Mouse (Mus musculus) ES-E14 (cell line): ENCODE measurements around the gene Rogdi. TPM values are rescaled to one million over a fixed set of nuclear protein-coding genes. Genes with fewer than 3 reads are reported as not detected.

ENCODE experiments used
- DNase-seq: peaks from one replicate; pipeline ENCODE4 v3.0.0-alpha.2; 2013; ENCODE audit warnings: low read depth, low spot score
- H3K27ac ChIP-seq: 2 replicates; pipeline ENCODE4 v1.5.1; 2012; ENCODE audit warnings: low read depth, mild to moderate bottlenecking, low read length, moderate library complexity, mixed read lengths; ENCODE audit not compliant: poor library complexity, insufficient read depth, severe bottlenecking
- H3K36me3 ChIP-seq: 2 replicates; pipeline ENCODE4 v1.6.1; 2012; ENCODE audit warnings: mild to moderate bottlenecking, low read length, moderate library complexity, mixed read lengths; ENCODE audit not compliant: control insufficient read depth, poor library complexity, insufficient read depth, severe bottlenecking
- H3K4me1 ChIP-seq, 2 experiments: fragments of 150-350 bp in 1 of 2; sonication (generic) in 1 of 2; 2 replicates each; pipeline ENCODE4 v1.6.1; 2012; ENCODE audit warnings: low read length in 2 of 2, mild to moderate bottlenecking in 1 of 2, mixed read lengths in 1 of 2; ENCODE audit not compliant: control insufficient read depth in 2 of 2, insufficient read depth in 2 of 2, poor library complexity in 1 of 2
- H3K4me3 ChIP-seq, 2 experiments: fragments of 150-350 bp in 1 of 2; sonication (generic) in 1 of 2; 2 replicates each; pipeline ENCODE4 v1.5.1; 2012; ENCODE audit warnings: low read length in 2 of 2, low read depth in 1 of 2, mild to moderate bottlenecking in 1 of 2, mixed read lengths in 1 of 2; ENCODE audit not compliant: insufficient read depth in 1 of 2, poor library complexity in 1 of 2, severe bottlenecking in 1 of 2
- H3K9ac ChIP-seq: 2 replicates; pipeline ENCODE4 v1.6.1; 2012; ENCODE audit warnings: low read depth, mild to moderate bottlenecking, low read length, mixed read lengths; ENCODE audit not compliant: poor library complexity, insufficient read depth, severe bottlenecking
- H3K9me3 ChIP-seq: fragments of 150-350 bp; sonication (generic); 2 replicates; pipeline ENCODE4 v1.6.1; 2012; ENCODE audit warnings: low read depth, mild to moderate bottlenecking, low read length; ENCODE audit not compliant: control insufficient read depth, insufficient read depth
- CHD2 ChIP-seq: IDR thresholded peaks from 2 replicates; pipeline ENCODE4 v1.6.1; 2014; ENCODE audit warnings: mild to moderate bottlenecking, low read depth, low read length, inconsistent platforms
- HCFC1 ChIP-seq: IDR thresholded peaks from 2 replicates; pipeline ENCODE4 v1.6.1; 2012; ENCODE audit warnings: low read length, inconsistent platforms, borderline replicate concordance; ENCODE audit not compliant: insufficient read depth
- MAFK ChIP-seq: IDR thresholded peaks from 2 replicates; pipeline ENCODE4 v1.6.1; 2014; ENCODE audit warnings: mild to moderate bottlenecking, low read depth, low read length, inconsistent platforms; ENCODE audit not compliant: insufficient read depth
- ZC3H11A ChIP-seq: IDR thresholded peaks from 2 replicates; pipeline ENCODE4 v1.6.1; 2012; ENCODE audit warnings: low read depth, mild to moderate bottlenecking, inconsistent platforms, low read length, borderline replicate concordance
- ZNF384 ChIP-seq: IDR thresholded peaks from 2 replicates; pipeline ENCODE4 v1.6.1; 2012; ENCODE audit warnings: low read depth, low read length, inconsistent platforms
- in situ Hi-C, 2 experiments: fragments of 600-800 bp; cut with MboI; formaldehyde crosslinking; loops; one replicate each; pipeline ENCODE4 v1.15.1; 2025; ENCODE audit warnings: low sequenced_read_pairs in 2 of 2, inconsistent platforms in 1 of 2; ENCODE audit not compliant: unreplicated experiment in 2 of 2
- total RNA-seq: library from RNA; depleted of rRNA; stranded (reverse); fragments of 300-350 nt; gene quantifications from 2 replicates; pipeline ENCODE4 v1.2.3, GENCODE M21; 2012

Rogdi gene
- total RNA-seq, 1 experiment: 18.7 TPM

- Histone ChIP-seq H3K36me3 (no peaks in the 10 kb centered on the region), H3K9me3 (no peaks in the 10 kb centered on the region), H3K9ac (no peak overlapping the region), H3K4me3 (no peak overlapping the region), H3K4me1 (no peaks in the 10 kb centered on the region), H3K27ac (no peak overlapping the region)
- in situ Hi-C loops: no loop called here
- no peak for TF ChIP-seq HCFC1
- no peak for TF ChIP-seq ZNF384
- TF ChIP-seq ZC3H11A: no peak
- no peak for TF ChIP-seq MAFK
- no peak for TF ChIP-seq CHD2
- DNase-seq: no peak
Observed at GRCm38 (mm10) chr16:4978275-4979051, 34.9 kb downstream of the Rogdi start.

DNA sequence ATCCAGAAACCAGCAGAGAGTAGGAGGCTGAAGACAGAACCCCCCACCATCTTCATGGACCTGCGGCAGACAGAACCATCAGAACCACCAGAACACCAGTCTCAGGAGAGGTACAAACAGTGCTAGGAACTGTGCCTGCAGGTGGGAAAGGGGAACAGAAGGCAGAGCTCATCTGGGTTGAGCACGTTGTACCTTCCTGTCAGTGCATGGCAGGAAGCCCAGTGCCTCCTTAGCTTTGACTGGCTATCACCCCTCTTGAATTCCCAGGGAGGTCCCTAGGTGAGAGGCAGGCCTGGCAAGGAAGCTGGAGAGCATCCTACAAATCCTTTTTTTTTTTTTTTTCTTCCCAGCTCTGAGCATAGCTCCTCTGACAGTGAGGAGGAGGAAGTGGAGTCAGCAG is 37.2 kb downstream of the Rogdi start:
- peaks cover 0 to 5% of the 10 kb centered on the region in 2 experiments; a peak in 1 of 4 replicates for H3K4me1 ChIP-seq
- TF ChIP-seq ZNF384 (no peak), MAFK (no peak), HCFC1 (no peak), CHD2 (no peak), ZC3H11A (no peak)
- no peak overlapping the region for H3K27ac ChIP-seq
- no peak overlapping the region for H3K9ac ChIP-seq
- no peak for DNase-seq
- no peak overlapping the region for H3K4me3 ChIP-seq
- in situ Hi-C loops: no loop called here
- no peaks in the 10 kb centered on the region for H3K9me3 ChIP-seq
- no peaks in the 10 kb centered on the region; the same call in 1 of the 2 replicates for H3K36me3 ChIP-seq

DNA sequence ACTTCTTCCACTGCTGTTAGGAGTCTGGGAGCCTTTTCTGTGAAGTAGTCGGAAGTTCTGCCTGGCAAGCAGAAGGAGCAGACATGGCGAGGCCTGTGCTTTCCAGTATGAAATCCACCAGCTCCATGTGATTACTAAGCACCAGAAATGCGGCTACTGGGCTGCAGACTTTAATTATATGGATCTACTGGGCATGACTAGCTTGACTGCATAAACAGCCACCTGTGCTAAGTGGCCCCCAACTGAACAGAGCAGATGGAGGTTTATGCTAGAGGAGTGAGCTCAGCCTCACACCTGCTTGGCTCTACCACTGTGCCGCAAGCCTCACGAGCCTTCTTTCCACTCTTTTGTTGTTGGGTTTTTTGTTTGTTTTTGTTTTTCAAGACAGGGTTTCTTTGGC is 38.8 kb downstream of the Rogdi start:
- H3K4me1 ChIP-seq: peaks cover 0 to 5% of the 10 kb centered on the region in 2 experiments; a peak in 1 of 4 replicates
- no peak for DNase-seq
- no peaks in the 10 kb centered on the region; the same call in 1 of the 2 replicates for H3K36me3 ChIP-seq
- in situ Hi-C loops: no loop called here
- H3K9ac ChIP-seq: no peak overlapping the region
- H3K27ac ChIP-seq: no peak overlapping the region
- H3K9me3 ChIP-seq: no peaks in the 10 kb centered on the region
- TF ChIP-seq ZC3H11A (no peak), MAFK (no peak), HCFC1 (no peak), CHD2 (no peak), ZNF384 (no peak)
- H3K4me3 ChIP-seq: no peak overlapping the region

GRCm38 (mm10) chr16:4971626-4972025 is 41.7 kb downstream of the Rogdi start:
- Histone ChIP-seq H3K4me1 (peaks cover 0 to 5% of the 10 kb centered on the region in 2 experiments; a peak in 1 of 4 replicates), H3K4me3 (no peak overlapping the region), H3K9ac (no peak overlapping the region), H3K36me3 (no peaks in the 10 kb centered on the region; the same call in 1 of the 2 replicates), H3K9me3 (no peaks in the 10 kb centered on the region), H3K27ac (no peak overlapping the region)
- DNase-seq: no peak
- in situ Hi-C loops: no loop called here
- TF ChIP-seq MAFK: no peak
- TF ChIP-seq ZNF384: no peak
- TF ChIP-seq ZC3H11A: no peak
- TF ChIP-seq CHD2: no peak
- TF ChIP-seq HCFC1: no peak
